Mouse (Mus musculus) ES-E14 (cell line): ENCODE data around the gene Cdt1. TPM values are rescaled to one million over a fixed set of nuclear protein-coding genes. Genes with fewer than 3 reads are reported as not detected.

Experiments
- DNase-seq: peaks from one replicate; pipeline ENCODE4 v3.0.0-alpha.2; 2013; ENCODE audit warnings: low read depth, low spot score
- H3K27ac ChIP-seq: 2 replicates; pipeline ENCODE4 v1.5.1; 2012; ENCODE audit warnings: low read depth, mild to moderate bottlenecking, low read length, moderate library complexity, mixed read lengths; ENCODE audit not compliant: poor library complexity, insufficient read depth, severe bottlenecking
- H3K36me3 ChIP-seq: 2 replicates; pipeline ENCODE4 v1.6.1; 2012; ENCODE audit warnings: mild to moderate bottlenecking, low read length, moderate library complexity, mixed read lengths; ENCODE audit not compliant: control insufficient read depth, poor library complexity, insufficient read depth, severe bottlenecking
- H3K4me1 ChIP-seq, 2 experiments: fragments of 150-350 bp in 1 of 2; sonication (generic) in 1 of 2; 2 replicates each; pipeline ENCODE4 v1.6.1; 2012; ENCODE audit warnings: low read length in 2 of 2, mild to moderate bottlenecking in 1 of 2, mixed read lengths in 1 of 2; ENCODE audit not compliant: control insufficient read depth in 2 of 2, insufficient read depth in 2 of 2, poor library complexity in 1 of 2
- H3K4me3 ChIP-seq, 2 experiments: fragments of 150-350 bp in 1 of 2; sonication (generic) in 1 of 2; 2 replicates each; pipeline ENCODE4 v1.5.1; 2012; ENCODE audit warnings: low read length in 2 of 2, low read depth in 1 of 2, mild to moderate bottlenecking in 1 of 2, mixed read lengths in 1 of 2; ENCODE audit not compliant: insufficient read depth in 1 of 2, poor library complexity in 1 of 2, severe bottlenecking in 1 of 2
- H3K9ac ChIP-seq: 2 replicates; pipeline ENCODE4 v1.6.1; 2012; ENCODE audit warnings: low read depth, mild to moderate bottlenecking, low read length, mixed read lengths; ENCODE audit not compliant: poor library complexity, insufficient read depth, severe bottlenecking
- H3K9me3 ChIP-seq: fragments of 150-350 bp; sonication (generic); 2 replicates; pipeline ENCODE4 v1.6.1; 2012; ENCODE audit warnings: low read depth, mild to moderate bottlenecking, low read length; ENCODE audit not compliant: control insufficient read depth, insufficient read depth
- CHD2 ChIP-seq: IDR thresholded peaks from 2 replicates; pipeline ENCODE4 v1.6.1; 2014; ENCODE audit warnings: mild to moderate bottlenecking, low read depth, low read length, inconsistent platforms
- HCFC1 ChIP-seq: IDR thresholded peaks from 2 replicates; pipeline ENCODE4 v1.6.1; 2012; ENCODE audit warnings: low read length, inconsistent platforms, borderline replicate concordance; ENCODE audit not compliant: insufficient read depth
- MAFK ChIP-seq: IDR thresholded peaks from 2 replicates; pipeline ENCODE4 v1.6.1; 2014; ENCODE audit warnings: mild to moderate bottlenecking, low read depth, low read length, inconsistent platforms; ENCODE audit not compliant: insufficient read depth
- ZC3H11A ChIP-seq: IDR thresholded peaks from 2 replicates; pipeline ENCODE4 v1.6.1; 2012; ENCODE audit warnings: low read depth, mild to moderate bottlenecking, inconsistent platforms, low read length, borderline replicate concordance
- ZNF384 ChIP-seq: IDR thresholded peaks from 2 replicates; pipeline ENCODE4 v1.6.1; 2012; ENCODE audit warnings: low read depth, low read length, inconsistent platforms
- in situ Hi-C, 2 experiments: fragments of 600-800 bp; cut with MboI; formaldehyde crosslinking; loops; one replicate each; pipeline ENCODE4 v1.15.1; 2025; ENCODE audit warnings: low sequenced_read_pairs in 2 of 2, inconsistent platforms in 1 of 2; ENCODE audit not compliant: unreplicated experiment in 2 of 2
- total RNA-seq: library from RNA; depleted of rRNA; stranded (reverse); fragments of 300-350 nt; gene quantifications from 2 replicates; pipeline ENCODE4 v1.2.3, GENCODE M21; 2012

Gene Cdt1
- total RNA-seq, 1 experiment = 139 TPM

- Histone ChIP-seq H3K4me3 (no peak overlapping the region), H3K9ac (no peak overlapping the region), H3K36me3 (peaks cover 49% of the 10 kb centered on the region), H3K4me1 (peaks cover 8 to 26% of the 10 kb centered on the region in 2 experiments; a peak in 2 of 4 replicates), H3K27ac (no peak overlapping the region; the same call in 1 of the 2 replicates), H3K9me3 (no peaks in the 10 kb centered on the region)
- TF ChIP-seq ZC3H11A (no peak), HCFC1 (no peak), MAFK (no peak), CHD2 (no peak), ZNF384 (no peak)
- in situ Hi-C loops = no loop called here
- no peak for DNase-seq
Observed at GRCm38 (mm10) chr8:122573577-122573976, 5.8 kb downstream of the Cdt1 start.

- TF ChIP-seq CHD2 (no peak), ZC3H11A (no peak), MAFK (no peak), HCFC1 (no peak), ZNF384 (no peak; the same call in 1 of the 2 replicates)
- no peak overlapping the region for H3K9ac ChIP-seq
- H3K4me1 ChIP-seq = peaks cover 8 to 31% of the 10 kb centered on the region in 2 experiments; a peak in 3 of 4 replicates
- no peak overlapping the region; the same call in 1 of the 2 replicates for H3K27ac ChIP-seq
- H3K9me3 ChIP-seq = no peaks in the 10 kb centered on the region
- in situ Hi-C loops = no loop called here
- peaks cover 43% of the 10 kb centered on the region for H3K36me3 ChIP-seq
- no peak for DNase-seq
- H3K4me3 ChIP-seq = no peak overlapping the region
Observed at GRCm38 (mm10) chr8:122574264-122574663, 6.4 kb downstream of the Cdt1 start.

- H3K4me1 ChIP-seq = peaks cover 9 to 27% of the 10 kb centered on the region in 2 experiments; a peak in 3 of 4 replicates
- H3K4me3 ChIP-seq = peak overlapping the region in 1 of 2 experiments; percentile 87; a peak in 2 of 4 replicates
- peaks cover 38% of the 10 kb centered on the region for H3K36me3 ChIP-seq
Observed at GRCm38 (mm10) chr8:122574667-122575251, 6.9 kb downstream of the Cdt1 start.

GRCm38 (mm10) chr8:122575286-122575685, 7.5 kb downstream of the Cdt1 start:
- Histone ChIP-seq H3K36me3 (peaks cover 33% of the 10 kb centered on the region), H3K9ac (peak overlapping the region; percentile 93; the same call in 1 of the 2 replicates), H3K27ac (peak overlapping the region; percentile 48; the same call in 1 of the 2 replicates), H3K4me3 (peak overlapping the region; percentile 87 to 90), H3K9me3 (no peaks in the 10 kb centered on the region), H3K4me1 (peaks cover 9 to 26% of the 10 kb centered on the region in 2 experiments; a peak in 3 of 4 replicates)
- no peak for TF ChIP-seq HCFC1
- TF ChIP-seq CHD2 = no peak
- in situ Hi-C loops = no loop called here
- DNase-seq = no peak

More at GRCm38 (mm10) chr8:122574667-122575251, 6.9 kb downstream of the Cdt1 start:
- Histone ChIP-seq H3K27ac (peak overlapping the region; percentile 9; the same call in 1 of the 2 replicates), H3K9me3 (no peaks in the 10 kb centered on the region), H3K9ac (no peak overlapping the region)
- in situ Hi-C loops = no loop called here
- DNase-seq = no peak
- no peak for TF ChIP-seq ZNF384
- TF ChIP-seq HCFC1 = no peak
- TF ChIP-seq MAFK = peak; percentile 75
- TF ChIP-seq CHD2 = no peak
